Mouse (Mus musculus) embryonic facial prominence, embryonic 15.5 days (tissue): Measurements from ENCODE around the gene Cbwd1. TPM values are rescaled to one million over a fixed set of nuclear protein-coding genes. Genes with fewer than 3 reads are reported as not detected.
A peak's percentile ranks its signal among the peaks of the same experiment; 100 is the strongest.

Source experiments
- ATAC-seq: fragments of 200-750 bp; cut with Nextera tagmentation; 2 replicates; pipeline ENCODE4 v1.8.0; 2017; ENCODE audit warnings: low read depth, moderate TSS enrichment; ENCODE audit not compliant: insufficient number of reproducible peaks, low FRiP score, low TSS enrichment
- H3K27ac ChIP-seq: fragments of 300-500 bp; sonication (generic); replicated peaks from 2 replicates; pipeline ENCODE4 v1.5.1; 2015; ENCODE audit warnings: mild to moderate bottlenecking, inconsistent platforms
- H3K27me3 ChIP-seq: fragments of 300-500 bp; sonication (generic); 2 replicates; pipeline ENCODE4 v1.6.1; 2015; ENCODE audit warnings: inconsistent platforms
- H3K36me3 ChIP-seq: fragments of 300-500 bp; sonication (generic); 2 replicates; pipeline ENCODE4 v1.6.1; 2015; ENCODE audit warnings: mild to moderate bottlenecking, inconsistent platforms
- H3K4me1 ChIP-seq: fragments of 300-500 bp; sonication (generic); 2 replicates; pipeline ENCODE4 v1.6.1; 2015; ENCODE audit warnings: inconsistent platforms
- H3K4me2 ChIP-seq: fragments of 300-500 bp; sonication (generic); replicated peaks from 2 replicates; pipeline ENCODE4 v1.6.1; 2015; ENCODE audit warnings: mild to moderate bottlenecking, inconsistent platforms
- H3K4me3 ChIP-seq: fragments of 300-500 bp; sonication (generic); replicated peaks from 2 replicates; pipeline ENCODE4 v1.5.1; 2015; ENCODE audit warnings: mild to moderate bottlenecking, inconsistent platforms
- H3K9ac ChIP-seq: fragments of 300-500 bp; sonication (generic); 2 replicates; pipeline ENCODE4 v1.6.1; 2015; ENCODE audit warnings: inconsistent platforms
- H3K9me3 ChIP-seq: fragments of 300-500 bp; sonication (generic); replicated peaks from 2 replicates; pipeline ENCODE4 v1.6.1; 2016; ENCODE audit warnings: inconsistent platforms
- WGBS: fragments of 180-500 bp; shearing (Covaris S2); methylation state at CpG from one replicate; pipeline ENCODE4 v1.1.7; 2015; 5-methylcytosine and 5-hydroxymethylcytosine counted together
- polyA plus RNA-seq: library from polyadenylated mRNA; unstranded; fragments of >200 nt; fragmentation: Nextera tagmentation; extraction: Ambion mirVana; gene quantifications from 2 replicates; pipeline ENCODE4 v1.2.1, GENCODE M21; 2015

Gene Cbwd1
- polyA plus RNA-seq, 1 experiment from 2014 or later = 19.1 TPM

DNA sequence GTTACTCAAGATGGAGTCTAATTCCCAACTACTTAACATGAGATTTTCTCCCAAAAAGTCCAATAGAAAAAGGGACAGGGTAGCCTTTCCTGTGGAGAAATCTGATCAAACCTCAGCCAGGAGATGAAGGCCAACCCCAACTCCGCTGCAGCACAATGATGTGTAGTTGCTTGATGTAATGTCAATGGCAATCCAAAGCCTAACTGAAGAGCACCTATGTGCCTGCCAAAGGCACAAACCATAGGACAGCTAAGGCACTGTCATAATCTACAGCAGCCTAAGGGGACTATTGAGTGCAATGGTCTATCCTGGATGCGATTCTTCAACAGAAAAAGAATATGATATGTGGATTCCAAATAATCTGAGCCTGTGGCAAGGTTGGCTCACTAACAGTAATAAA is 58.6 kb downstream of the Cbwd1 start:
- no peaks in the 10 kb centered on the region for H3K9me3 ChIP-seq
- H3K27ac ChIP-seq = no peak overlapping the region
- no peaks in the 10 kb centered on the region for H3K36me3 ChIP-seq
- 55% methylated on average over 2 of the region's 2 CpGs for WGBS
- no peak overlapping the region for H3K4me2 ChIP-seq
- H3K27me3 ChIP-seq = peaks cover 70% of the 10 kb centered on the region
- ATAC-seq = no peak
- H3K4me3 ChIP-seq = no peak overlapping the region
- H3K9ac ChIP-seq = no peak overlapping the region
- peaks cover 18% of the 10 kb centered on the region for H3K4me1 ChIP-seq

DNA sequence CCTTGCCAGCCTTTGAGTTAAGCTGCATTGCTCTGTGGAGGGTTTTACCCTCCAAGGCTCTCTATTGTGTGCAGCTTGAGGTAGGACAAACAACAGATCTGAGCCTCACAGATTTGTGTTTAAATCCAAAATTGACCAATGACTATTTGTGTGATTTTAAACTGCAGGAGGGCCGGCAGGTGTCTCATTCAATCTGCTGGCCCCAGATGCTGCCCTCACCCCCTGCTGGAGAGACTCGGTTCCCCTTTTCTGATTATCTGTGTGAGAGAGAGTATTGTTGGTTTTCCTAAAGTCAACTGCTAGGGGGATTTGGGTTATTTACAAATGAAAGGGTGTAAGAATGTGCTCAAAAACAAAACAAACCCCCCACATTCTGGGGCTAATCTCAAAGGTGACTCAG is 59.2 kb downstream of the Cbwd1 start:
- no peak for ATAC-seq
- peaks cover 23% of the 10 kb centered on the region for H3K4me1 ChIP-seq
- H3K9ac ChIP-seq = no peak overlapping the region
- WGBS = 4% methylated on average over 2 of the region's 2 CpGs
- H3K4me2 ChIP-seq = no peak overlapping the region
- no peaks in the 10 kb centered on the region for H3K9me3 ChIP-seq
- H3K27ac ChIP-seq = no peak overlapping the region
- H3K4me3 ChIP-seq = no peak overlapping the region
- H3K27me3 ChIP-seq = peaks cover 75% of the 10 kb centered on the region
- no peaks in the 10 kb centered on the region for H3K36me3 ChIP-seq

DNA sequence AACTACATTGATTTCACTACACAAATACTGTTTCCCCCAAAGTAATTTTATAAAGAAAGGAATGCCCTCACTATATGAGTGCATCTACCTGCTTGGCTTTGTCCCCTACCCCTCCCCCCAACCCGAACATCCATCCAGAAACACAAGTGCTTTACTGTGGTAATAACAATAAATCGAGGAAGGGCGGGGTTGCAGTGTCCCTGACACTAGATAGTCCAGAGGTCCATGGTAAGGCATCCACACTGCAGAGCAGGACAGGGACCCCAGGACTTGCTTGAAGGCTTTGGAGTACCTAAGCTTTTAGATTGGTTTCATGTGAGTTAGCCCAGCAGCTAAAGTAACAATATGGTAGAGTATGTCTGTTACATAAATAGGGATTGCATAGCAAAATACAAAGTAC is 59.7 kb downstream of the Cbwd1 start:
- no peak overlapping the region for H3K27ac ChIP-seq
- peaks cover 81% of the 10 kb centered on the region for H3K27me3 ChIP-seq
- H3K9ac ChIP-seq = no peak overlapping the region
- no peaks in the 10 kb centered on the region for H3K36me3 ChIP-seq
- H3K4me3 ChIP-seq = no peak overlapping the region
- no peak overlapping the region for H3K4me2 ChIP-seq
- no peak for ATAC-seq
- no peaks in the 10 kb centered on the region for H3K9me3 ChIP-seq
- 6% methylated on average over 3 of the region's 3 CpGs for WGBS
- H3K4me1 ChIP-seq = peaks cover 27% of the 10 kb centered on the region

DNA sequence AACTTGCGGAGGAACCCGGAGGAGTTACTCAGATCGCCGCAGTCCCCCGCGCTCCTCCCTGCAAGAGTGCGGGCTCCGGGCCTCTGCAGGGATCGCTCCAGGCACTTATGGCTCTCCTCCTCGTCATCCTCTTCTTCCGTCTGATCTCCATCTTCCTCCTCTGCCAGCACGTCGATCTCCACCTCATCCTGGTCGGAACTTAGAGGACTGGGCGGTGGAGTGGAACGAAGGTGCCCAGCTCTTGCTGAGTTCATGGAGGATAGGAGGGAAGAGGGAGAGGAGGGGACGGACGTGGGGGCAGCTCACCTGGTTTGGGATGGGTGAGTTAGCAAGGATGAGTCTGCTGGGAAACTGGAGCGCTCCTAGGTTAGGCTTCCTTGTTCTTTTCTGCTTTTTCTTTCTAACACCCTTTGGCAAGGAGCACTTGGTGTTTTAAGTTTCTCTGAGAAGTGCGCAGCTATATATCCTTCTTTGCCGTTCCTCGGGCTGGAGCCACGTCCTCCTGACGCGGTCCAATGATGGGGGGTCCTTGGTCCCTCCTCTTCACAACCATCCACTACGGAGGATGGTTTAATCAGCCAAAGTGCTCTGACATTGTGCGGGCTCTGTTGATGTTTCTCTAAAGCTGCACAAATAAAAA is 60.7 kb downstream of the Cbwd1 start, which contains the start of gene Foxd4:
Foxd4 (minus strand) TSS at position 617 of the 640 bp plus-strand sequence.
- no peaks in the 10 kb centered on the region for H3K36me3 ChIP-seq
- peaks cover 27% of the 10 kb centered on the region for H3K4me1 ChIP-seq
- H3K4me3 ChIP-seq = peak within 1 kb of the TSS; percentile 44
- H3K27me3 ChIP-seq = peaks cover 85% of the 10 kb centered on the region
- H3K9me3 ChIP-seq = no peaks in the 10 kb centered on the region
- H3K4me2 ChIP-seq = peak within 1 kb of the TSS; percentile 66
- no peak for ATAC-seq
- under 1% methylated on average over 27 of the region's 27 CpGs for WGBS
- no peak within 1 kb of the TSS for H3K9ac ChIP-seq
- no peak within 1 kb of the TSS for H3K27ac ChIP-seq

- ATAC-seq = no peak
- Histone ChIP-seq H3K4me3 (peak overlapping the region; percentile 44), H3K4me2 (peak overlapping the region; percentile 66), H3K9ac (no peak overlapping the region), H3K27ac (no peak overlapping the region), H3K9me3 (no peaks in the 10 kb centered on the region), H3K4me1 (peaks cover 27% of the 10 kb centered on the region), H3K36me3 (no peaks in the 10 kb centered on the region), H3K27me3 (peaks cover 88% of the 10 kb centered on the region)
- WGBS = under 1% methylated on average over 84 of the region's 84 CpGs
Observed at GRCm38 (mm10) chr19:24899578-24900544, 61.5 kb downstream of the Cbwd1 start.

DNA sequence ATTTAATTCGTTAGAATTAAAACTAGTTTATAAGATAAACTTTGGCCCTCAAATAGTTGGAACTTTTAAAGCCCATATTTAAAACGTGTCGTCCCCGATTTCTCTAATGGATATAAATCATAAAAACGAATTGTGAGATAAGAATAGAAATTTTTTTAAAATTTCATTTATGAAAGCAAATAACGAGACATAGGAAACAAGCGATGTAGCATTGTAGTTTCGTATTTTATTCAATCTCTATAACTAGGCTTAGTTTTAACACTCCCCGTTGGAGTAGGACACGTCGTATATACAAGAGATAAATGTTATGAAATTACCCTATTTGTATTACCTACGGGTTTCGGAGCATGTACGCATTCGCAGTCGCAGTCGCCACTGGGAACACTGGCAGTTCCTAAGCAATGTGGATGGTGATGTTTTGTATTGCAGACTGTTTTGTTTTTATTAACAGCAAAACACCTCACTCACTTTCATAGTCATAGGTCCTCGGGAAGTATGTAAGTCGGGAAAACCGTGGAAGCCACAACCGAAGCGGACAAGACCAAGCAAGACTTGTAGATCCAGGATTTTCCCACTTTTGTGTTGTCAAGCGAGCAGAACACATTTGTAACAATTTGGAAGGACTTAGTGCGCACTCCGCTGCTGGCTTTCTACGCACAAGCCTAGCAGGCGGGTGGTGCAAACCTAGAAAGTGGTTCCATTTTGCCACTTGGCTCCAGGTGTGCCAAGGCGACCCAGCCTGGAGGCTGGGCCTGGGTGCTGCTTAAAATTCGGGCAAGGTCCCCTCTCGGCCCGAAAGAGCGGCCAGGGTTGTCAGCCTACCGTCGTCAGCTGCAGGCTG is 62.5 kb downstream of the Cbwd1 start:
- Histone ChIP-seq H3K4me3 (peak overlapping the region; percentile 44), H3K27me3 (peaks cover 80% of the 10 kb centered on the region), H3K27ac (no peak overlapping the region), H3K9me3 (no peaks in the 10 kb centered on the region), H3K9ac (no peak overlapping the region), H3K36me3 (no peaks in the 10 kb centered on the region), H3K4me2 (peak overlapping the region; percentile 66), H3K4me1 (peaks cover 27% of the 10 kb centered on the region)
- no peak for ATAC-seq
- 3% methylated on average over 34 of the region's 34 CpGs for WGBS

DNA sequence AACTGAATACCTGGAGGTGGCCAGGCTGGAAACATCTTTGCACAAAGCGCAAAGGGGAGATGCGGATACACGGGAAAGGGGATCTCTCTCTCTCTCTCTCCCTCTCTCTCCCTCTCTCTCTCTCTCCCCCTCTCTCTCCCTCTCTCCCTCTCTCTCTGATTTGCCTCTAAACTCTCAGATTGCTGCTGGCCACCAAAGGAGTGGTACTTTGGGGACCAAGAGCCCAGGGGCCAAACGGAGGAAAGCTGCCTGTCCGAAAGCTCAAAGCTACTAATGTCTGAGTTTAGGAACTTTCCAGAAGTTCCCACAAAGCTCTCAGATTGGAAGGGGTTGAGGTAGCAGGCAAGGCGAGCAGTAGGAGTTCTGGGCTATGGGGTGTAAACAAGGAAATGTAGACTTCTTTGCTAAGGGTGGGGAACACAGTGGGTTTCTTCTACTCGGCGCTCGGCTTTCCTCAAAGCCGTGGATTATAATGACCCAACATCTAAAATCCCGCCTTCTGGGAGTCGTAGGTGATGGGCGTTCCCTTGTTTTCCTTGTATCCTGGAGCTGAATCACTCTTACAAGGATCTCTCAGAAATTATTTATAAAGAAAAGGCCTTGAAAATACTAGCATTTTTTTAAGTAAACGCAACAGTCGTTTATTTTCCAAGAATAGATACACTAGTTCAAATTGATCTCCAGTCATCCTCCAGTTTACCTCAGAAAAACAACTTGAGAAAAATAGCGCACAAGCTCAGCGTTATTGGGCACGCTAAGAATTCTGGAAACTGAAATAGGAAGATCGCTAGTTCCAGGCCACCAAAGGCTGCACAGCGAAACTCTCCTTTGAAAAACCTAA is 63.3 kb downstream of the Cbwd1 start:
- no peaks in the 10 kb centered on the region for H3K36me3 ChIP-seq
- no peak overlapping the region for H3K27ac ChIP-seq
- peaks cover 27% of the 10 kb centered on the region for H3K4me1 ChIP-seq
- H3K4me2 ChIP-seq = 0 out of 2 replicates have a peak overlapping the region, but pooled peaks have one; percentile 37
- 1% methylated on average over 20 of the region's 20 CpGs for WGBS
- peaks cover 81% of the 10 kb centered on the region for H3K27me3 ChIP-seq
- ATAC-seq = no peak
- no peaks in the 10 kb centered on the region for H3K9me3 ChIP-seq
- H3K4me3 ChIP-seq = no peak overlapping the region
- H3K9ac ChIP-seq = no peak overlapping the region

GRCm38 (mm10) chr19:24897006-24897895 is 64.2 kb downstream of the Cbwd1 start:
- peaks cover 75% of the 10 kb centered on the region for H3K27me3 ChIP-seq
- no peaks in the 10 kb centered on the region for H3K36me3 ChIP-seq
- H3K27ac ChIP-seq = no peak overlapping the region
- no peaks in the 10 kb centered on the region for H3K9me3 ChIP-seq
- peak overlapping the region; percentile 37 for H3K4me2 ChIP-seq
- ATAC-seq = no peak
- H3K4me3 ChIP-seq = peak overlapping the region; percentile 25
- WGBS = 2% methylated on average over 55 of the region's 57 CpGs
- peaks cover 27% of the 10 kb centered on the region for H3K4me1 ChIP-seq
- no peak overlapping the region for H3K9ac ChIP-seq

GRCm38 (mm10) chr19:24896536-24896935 is 64.9 kb downstream of the Cbwd1 start:
- peaks cover 27% of the 10 kb centered on the region for H3K4me1 ChIP-seq
- WGBS = 14% methylated on average over 4 of the region's 4 CpGs
- no peaks in the 10 kb centered on the region for H3K36me3 ChIP-seq
- no peak overlapping the region for H3K4me3 ChIP-seq
- H3K9me3 ChIP-seq = no peaks in the 10 kb centered on the region
- no peak overlapping the region for H3K4me2 ChIP-seq
- H3K27me3 ChIP-seq = peaks cover 68% of the 10 kb centered on the region
- no peak for ATAC-seq
- no peak overlapping the region for H3K27ac ChIP-seq
- no peak overlapping the region for H3K9ac ChIP-seq

- Histone ChIP-seq H3K36me3 (no peaks in the 10 kb centered on the region), H3K9me3 (no peaks in the 10 kb centered on the region), H3K4me1 (no peaks in the 10 kb centered on the region), H3K4me3 (no peak overlapping the region), H3K9ac (no peak overlapping the region), H3K4me2 (no peak overlapping the region), H3K27ac (no peak overlapping the region), H3K27me3 (peaks cover 19% of the 10 kb centered on the region)
- 61% methylated on average over 3 of the region's 3 CpGs for WGBS
- no peak for ATAC-seq
Observed at GRCm38 (mm10) chr19:24886888-24887287, 74.5 kb downstream of the Cbwd1 start.
